ENCODE assay signal across 22 mouse cellular contexts in the genomic region with DNA sequence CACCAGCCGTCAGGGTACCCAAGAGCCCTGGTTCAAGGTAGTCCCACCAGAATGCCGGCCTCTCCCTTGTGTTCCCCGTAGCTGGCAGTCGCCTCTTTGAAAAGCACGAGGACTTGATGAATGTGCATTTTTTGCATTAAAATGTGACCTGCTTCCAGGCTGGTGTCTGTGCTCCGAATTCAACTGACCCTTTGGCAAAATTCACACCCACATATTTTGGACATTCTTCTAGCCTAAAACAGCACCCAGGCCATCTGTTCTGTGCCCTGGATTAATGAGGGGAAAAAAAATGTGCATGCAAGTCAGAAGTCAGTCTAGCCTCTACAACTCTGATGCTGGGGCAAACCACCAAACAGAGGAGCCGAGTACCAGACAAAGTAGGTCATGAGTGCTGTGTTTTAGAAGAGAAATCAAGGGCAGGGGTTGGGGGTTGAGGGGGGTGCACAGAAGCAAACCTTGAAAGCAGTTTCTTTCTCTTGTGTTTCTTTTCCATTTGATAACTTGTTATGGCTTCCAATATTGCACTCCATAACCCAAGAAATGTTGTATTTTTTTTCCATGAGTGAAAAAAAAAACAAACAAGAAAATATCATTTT. TPM values are rescaled to one million over a fixed set of nuclear protein-coding genes. Genes with fewer than 3 reads are reported as not detected.
DNase-seq lines count a peak whose midpoint lies in the region; ATAC-seq lines count a peak whose summit lies in the region.
"Had no signal": no experiment of that assay in that cellular context is flagged by ENCODE, and none has a peak within 500 bp of the region (broad histone marks: within the 10 kb centered on the region; RNA-seq: fewer than 3 reads in every experiment).

No protein-coding gene starts in this region.

- no peak overlapping the region for H3K4me3 ChIP-seq in forebrain, embryonic 12.5 days (replicated peaks)
- H3K4me3 ChIP-seq: forebrain, embryonic 10.5 days; hindbrain, embryonic 13.5 days; limb, embryonic 12.5 days; liver, embryonic 12.5 days had no signal

- intact Hi-C loops in heart, postnatal 25 days (cut with DNase I), result loop anchor here (5.0 to 10.0 kb wide), 2 partner anchors 164 to 198 kb away; no protein-coding TSS in a partner anchor

- H3K9ac ChIP-seq in forebrain, embryonic 12.5 days, result no peak overlapping the region
- H3K9ac ChIP-seq: hindbrain, embryonic 13.5 days; limb, embryonic 12.5 days; liver, embryonic 12.5 days had no signal

- peak; percentile 56 for DNase-seq in heart, adult 11 months
- no peak for DNase-seq in heart, postnatal 25 days (ENCODE audit: low spot score)
- DNase-seq in thymus, postnatal 0 days (ENCODE audit: low spot score), result peak; percentile 61
- no peak for DNase-seq in thymus, postnatal 25 days
- DNase-seq in cerebellum, adult 9-11 months, result peak; percentile 89
- DNase-seq in gastrocnemius, adult 8-10 months (ENCODE audit: low spot score in 2 of 2), result no peak
- DNase-seq in adrenal gland, postnatal 4 days (ENCODE audit: low spot score in 2 of 2), result no peak
- DNase-seq: gastrocnemius, postnatal 14 days; lung, adult 2 months; lung, postnatal 36 days; right cerebral cortex, postnatal 4 days had no signal

- no peaks in the 10 kb centered on the region for H3K36me3 ChIP-seq in forebrain, embryonic 12.5 days (replicated peaks)
- H3K36me3 ChIP-seq: forebrain, embryonic 10.5 days; hindbrain, embryonic 13.5 days; limb, embryonic 12.5 days; liver, embryonic 12.5 days had no signal

- H3K27ac ChIP-seq in forebrain, embryonic 12.5 days, result no peak overlapping the region
- H3K27ac ChIP-seq: forebrain, embryonic 10.5 days; hindbrain, embryonic 13.5 days; limb, embryonic 12.5 days; liver, embryonic 12.5 days had no signal

- H3K4me1 ChIP-seq in forebrain, embryonic 12.5 days, result 0 out of 2 replicates have a peak, but pooled peaks cover 3% of the 10 kb centered on the region
- H3K4me1 ChIP-seq: hindbrain, embryonic 13.5 days; limb, embryonic 12.5 days had no signal

- ATAC-seq in forebrain, embryonic 12.5 days (ENCODE audit: low FRiP score), result no peak
- ATAC-seq: liver, embryonic 12.5 days had no signal

- no peaks in the 10 kb centered on the region for H3K9me3 ChIP-seq in forebrain, embryonic 12.5 days
- H3K9me3 ChIP-seq: hindbrain, embryonic 13.5 days; limb, embryonic 12.5 days; liver, embryonic 12.5 days had no signal

- 59% methylated on average over 7 of the region's 7 CpGs for WGBS in forebrain, embryonic 12.5 days

- H3K4me2 ChIP-seq in forebrain, embryonic 12.5 days, result no peak overlapping the region
- H3K4me2 ChIP-seq: hindbrain, embryonic 13.5 days; limb, embryonic 12.5 days; liver, embryonic 12.5 days had no signal

- H3K27me3 ChIP-seq in forebrain, embryonic 12.5 days, result no peaks in the 10 kb centered on the region

RNA-seq across cellular contexts. Expression of a gene that starts 20.7 kb away (rescaled TPM):
- not detected for total RNA-seq in heart, postnatal 25 days (2021)
- polyA plus RNA-seq in thymus, postnatal 0 days (2015; fragmentation: Nextera tagmentation; extraction: Ambion mirVana), result 3.0 and 3.4 TPM in 2 replicates
- under 1 TPM in 3 of 4 experiments, not detected in 1; 0.34 to 0.67 (median 0.48) TPM for total RNA-seq in gastrocnemius, adult 8-10 months (2022)
- under 1 TPM; 0.11 to 0.20 TPM for total RNA-seq in adrenal gland, postnatal 4 days (2021)
- polyA plus RNA-seq in forebrain, embryonic 12.5 days (2016; fragmentation: Nextera tagmentation; extraction: Ambion mirVana), result 7.7 and 9.5 TPM in 2 replicates
- total RNA-seq: adrenal gland, adult 18-20 months; heart, adult 8-10 months; layer of hippocampus, postnatal 25 days; left cerebral cortex, postnatal 10 days; megakaryocyte-erythroid progenitor cell, adult 5-6 weeks had no signal
- polyA plus RNA-seq: midbrain, postnatal 0 days had no signal

Comparison
In these comparisons a context has a peak if more than half of its experiments do, and no peak if none do; other contexts are left out.
1. DNase-seq: peak in heart, adult 11 months (single experiment), thymus, postnatal 0 days (single experiment) and cerebellum, adult 9-11 months (single experiment); none in heart, postnatal 25 days (single experiment), thymus, postnatal 25 days (single experiment), gastrocnemius, adult 8-10 months (0 of 2) and adrenal gland, postnatal 4 days (0 of 2).